Mouse (Mus musculus): ENCODE results near the gene Foxe1. TPM values are rescaled to one million over a fixed set of nuclear protein-coding genes. Genes with fewer than 3 reads are reported as not detected.

Foxe1 gene
- polyA plus RNA-seq, 1 experiment from 2014 or later: 0.31 TPM

Other genes with a start within 250 kb of the Foxe1 start
- gene Ncbp1, start 205.0 kb upstream of the Foxe1 start, polyA plus RNA-seq (2015; fragmentation: Nextera tagmentation; extraction: Ambion mirVana): 59.8 and 61.1 TPM in 2 replicates
- 32.7 and 36.4 TPM in 2 replicates for gene Tstd2, start 204.9 kb upstream of the Foxe1 start, polyA plus RNA-seq (2015; fragmentation: Nextera tagmentation; extraction: Ambion mirVana)
- 18.0 and 20.8 TPM in 2 replicates for gene Xpa, start 147.3 kb upstream of the Foxe1 start, polyA plus RNA-seq (2015; fragmentation: Nextera tagmentation; extraction: Ambion mirVana)
- gene Trmo, start 45.8 kb downstream of the Foxe1 start, polyA plus RNA-seq (2015; fragmentation: Nextera tagmentation; extraction: Ambion mirVana): 9.9 and 11.0 TPM in 2 replicates
- 16.6 and 17.6 TPM in 2 replicates for gene Hemgn, start 69.9 kb downstream of the Foxe1 start, polyA plus RNA-seq (2015; fragmentation: Nextera tagmentation; extraction: Ambion mirVana)
- 184 and 201 TPM in 2 replicates for gene Anp32b, start 107.3 kb downstream of the Foxe1 start, polyA plus RNA-seq (2015; fragmentation: Nextera tagmentation; extraction: Ambion mirVana)
- gene Nans, start 145.6 kb downstream of the Foxe1 start, polyA plus RNA-seq (2015; fragmentation: Nextera tagmentation; extraction: Ambion mirVana): 90.7 and 101 TPM in 2 replicates
- gene Trim14, start 192.5 kb downstream of the Foxe1 start, polyA plus RNA-seq (2015; fragmentation: Nextera tagmentation; extraction: Ambion mirVana): 4.4 and 5.7 TPM in 2 replicates